Mouse (Mus musculus): Measurements from ENCODE around the gene Tex33.

DNA sequence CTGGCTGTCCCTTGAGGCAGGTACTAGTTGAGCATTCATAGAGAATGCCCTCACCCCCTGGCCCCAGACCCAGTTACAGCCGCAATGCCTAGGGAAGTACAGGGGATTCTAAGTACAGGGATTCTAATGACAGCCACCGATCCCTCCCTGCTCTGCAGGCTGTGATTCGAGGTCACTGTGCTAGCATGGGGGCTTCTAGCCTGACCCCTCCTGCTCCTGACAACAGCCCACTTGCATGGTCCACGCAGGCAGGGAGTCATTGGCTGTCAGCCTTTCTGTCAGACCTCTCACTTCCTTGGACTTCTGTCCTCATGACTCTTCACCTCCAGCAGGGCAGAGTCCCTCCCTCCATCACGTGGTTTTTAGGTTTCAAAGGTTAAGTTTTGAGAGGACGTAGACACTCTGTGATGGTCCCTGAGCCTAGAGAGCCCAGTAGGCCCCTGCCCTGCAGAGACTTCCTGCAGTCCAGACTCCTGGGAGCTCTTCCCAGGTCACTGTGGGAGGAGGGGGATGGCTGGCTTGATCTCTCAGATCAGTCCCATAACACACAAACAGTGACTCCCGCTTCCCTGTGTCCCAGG, 35.9 kb upstream of the Tex33 start:
- TF ChIP-seq CTCF (IDR thresholded peaks at IDR 0.05; ENCODE audit: extremely low read depth, insufficient read depth, insufficient read length, insufficient replicate concordance) (no peak), POLR2A (IDR thresholded peaks at IDR 0.05; ENCODE audit: low read depth, low read length) (no peak)

Measured in spleen, adult 2 months (tissue).